Mouse (Mus musculus) regulatory T cell (primary cell): ENCODE data around the gene Gm49673.
"Not testable (repeated sequence)": the region's sequence is repeated elsewhere in the genome, so short reads cannot be mapped to it uniquely, and the experiment has no call there.

Experiments used
- in situ Hi-C: fragments of 300-600 bp; cut with MboI, MseI; formaldehyde crosslinking; loops from one replicate; pipeline ENCODE4 v1.15.1; 2025; ENCODE audit warnings: high pct_unique_total_duplicates

Gm49673 gene

DNA sequence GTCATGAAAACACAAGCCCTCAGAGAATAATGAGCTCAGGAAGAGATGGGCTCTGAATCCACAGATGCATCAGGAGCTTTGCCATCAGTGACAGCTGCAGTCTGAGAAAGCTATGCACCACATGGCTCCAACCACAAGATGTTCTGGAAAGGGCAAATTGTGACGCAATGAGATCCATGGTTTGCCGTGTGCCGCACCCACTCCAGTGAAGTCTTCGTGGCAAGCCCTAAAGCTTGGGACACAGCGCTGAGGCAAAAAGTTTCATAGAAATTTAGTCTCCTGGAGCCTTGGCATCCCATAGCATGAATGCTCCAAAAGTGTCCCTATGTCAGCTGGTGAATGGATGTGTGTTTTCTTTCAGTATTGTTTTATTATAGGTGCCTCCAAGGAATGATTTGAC is 9.5 kb downstream of the Gm49673 start:
- in situ Hi-C loops, result not testable (repeated sequence)

DNA sequence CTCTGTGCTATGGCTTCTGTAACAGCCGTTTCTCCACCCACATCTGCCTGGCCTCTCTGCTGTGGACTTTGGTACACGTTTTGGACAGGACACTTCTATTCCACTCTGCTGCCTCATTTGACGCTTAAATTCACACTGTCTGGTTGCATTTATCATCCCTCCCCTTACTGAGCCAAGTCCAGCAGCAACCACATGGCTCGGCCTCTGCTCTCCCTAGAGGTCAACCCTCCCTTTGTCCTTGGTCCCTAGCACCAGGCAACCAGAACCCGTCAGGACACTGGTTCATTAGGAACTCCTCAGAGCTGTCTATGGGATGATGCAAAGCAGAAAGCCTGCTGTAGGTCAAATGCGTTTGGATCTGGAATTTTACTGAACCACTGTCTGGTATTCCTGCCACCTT is 16.7 kb downstream of the Gm49673 start:
- in situ Hi-C loops, result loop anchor here (5.0 kb wide), 1 partner anchor 1134 kb away; no protein-coding TSS in a partner anchor

DNA sequence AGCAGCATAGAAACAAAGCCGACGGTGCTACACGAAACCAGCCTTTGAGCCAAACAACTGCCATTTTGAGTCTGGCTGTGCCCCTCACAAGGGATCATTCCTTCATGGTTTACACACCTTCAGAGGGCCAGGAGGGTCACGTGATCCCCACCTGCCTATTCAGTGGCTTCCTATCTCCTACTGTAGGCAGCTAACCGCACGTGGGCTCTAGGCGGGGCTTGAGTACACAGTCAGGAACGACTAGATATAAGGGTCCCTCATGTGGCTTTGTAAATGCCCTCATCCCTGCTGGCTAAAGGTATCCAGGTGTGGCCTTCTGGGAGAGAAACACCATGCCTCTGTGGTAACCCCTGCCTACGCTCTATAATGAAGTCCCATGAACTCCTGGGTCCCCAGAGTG is 18.0 kb downstream of the Gm49673 start:
- in situ Hi-C loops, result not testable (repeated sequence)

DNA sequence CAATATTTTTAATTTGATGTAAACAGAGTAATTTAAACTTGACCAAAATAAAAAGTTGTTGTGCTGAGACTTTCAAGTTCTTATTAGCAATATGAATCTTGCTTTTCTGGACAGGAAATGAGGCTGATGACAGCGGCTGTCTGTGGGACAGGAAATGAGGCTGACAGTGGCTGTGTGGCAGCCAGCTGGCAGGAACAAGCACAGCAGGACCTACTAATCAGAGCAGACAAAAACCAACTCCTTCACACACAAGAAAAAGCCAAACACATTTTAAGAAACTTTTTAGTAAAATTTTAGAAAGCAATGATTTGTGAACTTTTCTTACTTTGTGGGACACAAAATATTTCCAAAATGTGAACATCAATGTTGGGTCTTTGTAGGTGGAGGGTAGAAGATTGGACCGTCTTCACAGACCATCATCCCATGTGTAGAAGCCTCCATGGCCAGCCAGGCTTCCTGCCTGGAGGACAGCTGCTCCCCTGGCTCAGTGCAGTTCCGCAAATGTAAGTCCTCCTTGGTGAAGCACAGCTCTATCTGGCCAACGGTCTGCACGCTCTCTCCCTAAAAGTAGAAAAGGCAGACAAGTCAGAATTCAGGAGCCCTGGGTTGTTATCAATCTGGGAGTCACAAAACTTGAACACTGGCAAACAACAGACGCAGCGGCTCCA is 19.1 kb downstream of the Gm49673 start:
- in situ Hi-C loops, result not testable (repeated sequence)

DNA sequence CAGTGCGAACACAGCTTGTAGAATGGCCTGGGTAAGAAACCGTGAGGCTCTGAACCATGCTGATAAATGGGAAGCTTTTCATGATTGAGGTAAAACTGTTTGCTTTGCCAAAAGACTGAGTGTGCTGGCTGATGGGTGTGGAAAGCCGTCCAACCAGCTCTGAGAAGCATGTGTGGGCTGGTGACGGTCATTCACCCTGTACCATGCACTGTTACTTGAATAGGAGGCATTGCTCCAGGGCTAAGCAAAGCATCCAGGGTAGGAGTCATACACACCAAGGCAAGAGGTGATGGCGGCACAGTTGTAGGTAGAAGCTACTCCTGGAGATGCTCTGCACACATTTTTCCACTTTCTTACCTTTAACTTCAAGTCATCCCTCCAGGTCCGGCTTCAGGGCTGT is 23.0 kb downstream of the Gm49673 start:
- in situ Hi-C loops, result not testable (repeated sequence)

DNA sequence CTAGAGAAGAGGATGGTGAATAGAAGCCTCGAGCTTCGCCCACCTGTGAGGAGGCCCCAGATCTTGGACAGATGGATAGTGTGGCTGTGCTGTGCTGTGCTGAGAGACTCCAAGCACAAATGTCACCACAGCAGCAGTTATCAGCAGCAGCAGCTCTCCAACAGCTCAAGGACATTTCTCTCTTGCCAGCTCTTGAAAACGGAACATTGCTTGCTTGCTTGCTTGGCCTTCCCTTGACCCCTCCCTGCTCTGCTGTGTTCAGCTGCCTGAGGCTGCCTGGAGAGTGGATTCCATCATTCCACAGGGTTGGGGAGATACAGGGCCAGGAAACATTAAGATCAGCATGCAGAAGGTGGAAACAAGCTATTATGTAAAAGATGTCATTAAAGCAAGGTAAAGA is 24.6 kb downstream of the Gm49673 start:
- in situ Hi-C loops, result not testable (repeated sequence)

DNA sequence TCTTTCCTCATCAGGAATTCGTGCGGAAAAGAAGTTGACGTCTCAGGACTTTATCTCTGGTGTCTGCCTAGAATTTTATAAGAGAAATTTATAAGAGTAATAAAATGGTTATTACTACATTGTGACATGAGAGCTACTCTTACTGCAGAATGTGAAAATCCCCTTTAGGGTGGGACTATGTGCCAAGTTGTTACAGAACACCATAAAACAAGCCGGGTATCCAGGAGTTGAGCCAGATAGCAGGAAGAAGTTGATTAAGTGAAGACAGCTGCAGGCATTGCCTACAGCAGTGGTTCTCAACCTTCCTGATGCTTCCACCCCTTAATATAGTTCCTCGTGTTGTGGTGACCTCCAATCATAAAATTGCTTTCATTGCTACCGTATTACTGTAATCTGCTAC is 30.7 kb downstream of the Gm49673 start:
- in situ Hi-C loops, result not testable (repeated sequence)

DNA sequence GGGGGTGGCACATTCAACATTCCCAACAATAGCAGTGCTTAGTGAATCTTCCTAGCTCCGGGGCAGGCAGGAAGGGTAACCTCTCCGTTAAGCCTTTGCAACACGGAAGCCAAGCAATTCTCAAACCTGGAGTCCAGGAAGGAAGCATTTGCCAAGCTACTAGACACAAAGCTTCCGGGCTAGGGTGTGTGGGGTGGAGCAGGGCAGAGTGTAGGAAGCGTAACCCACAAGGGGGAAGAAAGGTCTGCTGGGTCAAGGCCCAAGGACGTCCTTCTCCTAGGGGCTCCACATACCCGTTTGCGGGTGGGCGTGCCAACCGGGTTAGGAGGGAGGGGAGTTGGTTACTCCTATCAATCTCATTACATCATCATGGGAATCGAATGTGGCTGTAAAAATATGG is 31.2 kb downstream of the Gm49673 start:
- in situ Hi-C loops, result not testable (repeated sequence)

DNA sequence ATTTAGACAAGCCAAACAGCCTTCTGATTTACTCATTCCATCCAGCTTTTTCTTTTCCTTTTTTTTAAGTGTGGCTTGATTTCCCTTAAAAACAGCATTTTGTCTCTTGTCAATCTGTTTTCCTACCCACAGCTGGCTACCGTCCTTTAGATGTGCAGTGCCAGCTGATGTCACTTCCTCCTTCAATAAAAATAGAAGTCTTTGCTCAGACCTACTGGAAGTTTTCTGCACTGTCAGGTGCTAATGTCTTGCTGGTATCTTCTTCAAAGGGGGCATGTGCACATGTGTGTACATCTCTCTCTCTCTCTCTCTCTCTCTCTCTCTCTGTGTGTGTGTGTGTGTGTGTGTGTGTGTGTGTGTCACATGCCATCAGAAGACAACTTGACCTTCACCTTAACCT is 35.4 kb downstream of the Gm49673 start:
- in situ Hi-C loops, result not testable (repeated sequence)

DNA sequence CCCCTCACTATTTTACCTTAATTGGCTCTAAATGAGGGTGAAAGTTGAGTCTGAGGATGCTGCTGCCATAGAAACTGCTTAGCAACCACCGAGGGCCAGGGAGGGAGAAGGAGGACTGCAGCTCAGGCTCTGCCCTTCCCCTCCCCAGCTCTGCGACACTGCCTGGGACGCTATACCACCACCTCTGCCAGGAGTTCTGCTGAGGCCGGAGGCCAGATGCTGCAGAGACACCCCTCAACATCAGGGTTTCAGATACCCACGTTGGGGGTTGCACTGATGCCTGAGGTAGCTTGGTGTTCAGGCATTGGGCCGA is 46.3 kb downstream of the Gm49673 start:
- in situ Hi-C loops, result not testable (repeated sequence)

DNA sequence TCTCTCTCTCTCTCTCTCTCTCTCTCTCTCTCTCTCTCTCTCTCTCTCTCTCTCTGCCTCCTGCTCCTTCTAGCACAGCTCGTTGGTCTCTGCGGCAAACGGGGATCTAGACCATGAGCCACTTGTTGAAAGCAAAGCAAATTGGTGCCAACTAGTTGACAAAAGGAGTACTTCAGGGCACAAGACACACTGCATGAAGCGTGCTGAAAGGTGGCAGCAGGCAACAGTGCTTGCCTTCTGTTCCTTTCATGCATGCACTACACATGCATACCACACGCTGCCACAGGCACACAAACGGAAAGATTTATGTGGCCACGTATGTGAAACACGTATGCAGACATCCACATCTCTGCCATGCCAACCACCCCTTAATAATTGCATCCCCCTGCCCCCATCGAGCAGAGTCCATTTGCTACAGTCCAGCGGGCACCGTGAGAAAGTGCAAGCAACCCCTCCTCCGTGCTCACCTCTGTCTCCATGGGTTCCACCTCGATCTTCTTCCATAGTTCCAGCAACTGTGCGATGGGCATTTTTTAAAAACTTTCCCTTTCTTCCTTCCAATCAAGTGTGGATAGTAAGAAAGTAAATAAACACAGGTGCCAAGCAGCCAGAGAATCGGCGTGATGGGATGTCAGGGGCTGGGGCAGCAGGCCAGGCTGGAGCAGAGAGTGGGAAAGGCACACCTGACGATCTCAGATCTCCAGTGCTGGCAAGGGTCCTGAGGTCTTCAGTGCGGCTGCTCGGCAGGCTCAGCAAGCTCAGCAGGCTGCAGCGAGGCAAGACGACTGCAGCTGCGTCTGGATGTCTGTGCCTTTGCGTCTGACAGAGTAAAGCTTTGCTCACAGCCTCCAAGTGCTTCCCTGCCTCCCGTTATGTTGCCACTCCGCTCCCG is 46.9 kb downstream of the Gm49673 start:
- in situ Hi-C loops, result not testable (repeated sequence)

DNA sequence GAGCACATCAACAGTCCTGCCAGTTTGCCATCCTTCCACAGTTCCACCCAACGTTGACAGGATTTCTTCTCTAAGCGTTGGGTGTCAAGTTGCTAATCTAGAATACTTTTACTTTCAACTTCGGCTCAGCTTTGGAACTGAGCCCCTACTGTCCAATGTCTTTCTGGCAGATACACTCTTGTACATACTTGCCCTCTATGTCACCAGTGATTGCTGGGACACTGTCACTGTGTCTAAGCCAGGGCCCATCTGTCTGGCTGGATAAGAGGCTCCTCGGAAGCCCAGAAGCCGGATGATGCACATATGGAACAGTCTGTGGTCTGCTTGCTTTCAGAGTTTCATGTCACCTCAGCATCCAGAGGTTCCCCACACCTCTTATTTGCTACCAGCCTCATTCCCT is 51.4 kb downstream of the Gm49673 start:
- in situ Hi-C loops, result loop anchor here (10.0 kb wide), 1 partner anchor 1061 kb away; no protein-coding TSS in a partner anchor

DNA sequence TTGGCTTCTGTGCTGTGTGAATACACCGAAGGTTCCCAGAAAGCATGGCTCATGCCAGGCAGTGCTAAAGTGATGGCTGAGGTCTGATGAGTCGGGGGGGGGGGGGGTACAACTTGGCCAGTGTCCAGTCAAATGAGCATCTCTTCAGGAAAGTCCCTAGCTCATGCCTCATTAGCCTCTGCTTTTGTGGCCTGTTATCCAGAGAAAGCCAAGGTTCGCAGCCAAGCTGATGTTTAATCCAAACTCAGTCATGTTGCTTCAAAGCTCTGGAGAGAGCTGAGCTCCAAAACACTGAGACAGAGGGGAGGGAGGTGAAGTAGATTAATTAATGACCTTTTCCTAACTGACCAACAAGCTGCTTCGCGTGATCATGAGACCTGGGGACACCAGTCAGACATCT is 51.9 kb downstream of the Gm49673 start:
- in situ Hi-C loops, result loop anchor here (10.0 kb wide), 1 partner anchor 1061 kb away; no protein-coding TSS in a partner anchor

DNA sequence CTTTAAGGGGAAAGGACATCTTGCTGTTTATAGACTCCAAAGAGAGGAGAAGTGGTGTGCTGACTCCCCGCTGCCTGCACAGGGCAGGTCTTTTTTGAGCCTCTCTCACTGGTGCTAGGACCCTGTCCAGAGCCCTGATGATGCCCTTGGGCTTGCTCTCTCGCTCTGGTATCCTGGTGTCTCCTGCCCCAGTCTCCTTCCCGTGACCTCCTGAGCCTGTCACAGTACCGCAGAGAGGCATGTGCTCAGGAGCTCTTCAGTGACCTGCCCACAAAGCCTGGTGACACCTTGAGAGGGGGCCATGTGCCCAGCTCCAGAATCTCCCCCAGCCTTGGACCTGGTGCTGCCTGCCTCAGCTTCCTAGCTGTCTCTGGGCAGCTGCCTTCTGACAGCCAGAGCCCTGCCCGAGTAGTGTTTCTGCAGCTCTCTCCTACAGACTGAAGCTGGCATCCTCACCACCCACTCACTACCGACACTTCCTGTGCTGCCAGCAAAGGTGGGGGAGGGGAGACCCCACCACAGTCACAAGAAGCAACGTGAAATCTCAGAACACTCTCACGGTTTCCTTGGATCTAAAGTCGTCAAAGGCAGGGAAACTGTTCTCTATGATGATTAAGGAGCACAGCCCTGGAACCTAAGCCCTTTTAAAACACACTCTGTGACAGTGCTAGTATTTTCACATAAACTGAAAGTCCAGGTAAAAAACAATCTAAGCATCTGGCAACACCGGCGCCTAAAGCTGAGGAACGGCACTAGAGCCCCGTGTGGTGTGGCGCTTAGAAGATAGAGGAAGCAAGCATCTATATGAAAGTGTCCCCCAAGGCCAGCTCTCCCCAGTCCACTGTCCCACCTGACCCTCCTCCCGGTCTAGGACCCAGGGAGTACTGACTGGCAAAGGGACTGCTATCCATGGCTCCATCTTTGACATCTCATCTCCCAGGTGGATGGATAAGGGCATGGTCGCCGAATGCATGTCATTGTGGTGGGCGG is 54.8 kb downstream of the Gm49673 start:
- in situ Hi-C loops, result loop anchor here (10.0 kb wide), 1 partner anchor 1058 kb away; no protein-coding TSS in a partner anchor

DNA sequence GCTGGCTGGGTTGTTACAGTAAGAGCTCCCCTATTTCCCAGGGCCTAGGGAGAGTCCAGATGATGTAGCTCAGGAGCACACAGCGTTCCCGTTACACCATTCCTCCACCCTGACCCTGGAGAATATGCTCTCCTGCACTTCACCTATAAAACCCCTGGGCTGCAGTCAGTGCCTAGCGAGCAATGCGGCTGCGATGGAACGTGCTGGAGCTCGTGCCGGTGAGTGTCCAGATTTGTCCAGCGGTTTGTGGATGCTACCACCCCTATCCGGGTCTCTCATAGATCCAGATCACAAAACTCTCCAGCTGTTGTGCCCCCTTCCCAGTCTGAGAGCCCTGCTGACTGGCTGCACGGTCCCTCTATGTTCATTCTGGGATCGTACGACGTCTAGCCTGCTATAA is 56.3 kb downstream of the Gm49673 start:
- in situ Hi-C loops, result loop anchor here (10.0 kb wide), 1 partner anchor 1057 kb away; no protein-coding TSS in a partner anchor

DNA sequence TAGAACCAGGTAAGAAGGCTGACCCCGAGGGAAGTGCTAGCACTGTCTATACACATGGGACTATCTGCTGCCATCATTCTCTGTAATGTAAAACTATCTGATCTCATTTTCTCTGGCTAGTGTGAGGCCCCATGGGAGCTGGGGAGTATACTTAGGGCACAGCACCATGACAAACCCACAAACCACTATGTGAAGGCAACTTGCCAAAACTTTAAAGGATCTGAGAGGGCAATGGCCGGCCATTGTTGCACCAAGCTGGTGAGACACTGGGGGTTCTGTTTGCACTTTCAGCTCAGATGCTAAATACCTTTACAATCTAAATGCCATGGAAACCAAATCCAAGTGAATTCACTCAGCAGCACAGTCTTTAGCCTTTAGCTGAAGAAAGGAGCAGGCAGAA is 77.7 kb downstream of the Gm49673 start:
- in situ Hi-C loops, result loop anchor here (5.0 kb wide), 1 partner anchor 1018 kb away; no protein-coding TSS in a partner anchor

DNA sequence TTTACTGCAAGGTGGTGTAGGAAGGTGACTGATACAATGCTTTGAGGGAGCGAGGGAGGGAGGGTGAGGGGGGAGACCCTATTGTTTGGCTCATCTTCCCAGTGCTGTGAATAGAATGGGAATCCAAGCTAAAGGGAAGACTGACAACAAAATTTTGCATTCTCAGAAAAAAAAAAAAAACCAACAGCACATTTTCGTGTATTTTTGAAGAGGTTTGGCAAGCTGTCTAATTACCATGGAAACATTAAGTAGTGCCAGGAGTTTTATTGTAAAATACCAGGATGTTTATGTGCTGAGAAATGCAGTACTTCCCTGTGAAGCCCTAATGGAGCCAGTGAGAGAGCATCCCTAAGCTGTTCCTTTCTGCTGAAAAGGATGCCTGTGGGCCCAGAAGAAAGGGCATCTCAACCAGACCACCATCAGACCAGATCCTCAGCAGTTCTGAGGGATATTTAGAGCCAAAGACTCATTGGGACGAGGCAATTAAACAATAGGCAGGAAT is 90.9 kb downstream of the Gm49673 start:
- in situ Hi-C loops, result loop anchor here (10.0 kb wide), 3 partner anchors 72 to 982 kb away; no protein-coding TSS in a partner anchor

DNA sequence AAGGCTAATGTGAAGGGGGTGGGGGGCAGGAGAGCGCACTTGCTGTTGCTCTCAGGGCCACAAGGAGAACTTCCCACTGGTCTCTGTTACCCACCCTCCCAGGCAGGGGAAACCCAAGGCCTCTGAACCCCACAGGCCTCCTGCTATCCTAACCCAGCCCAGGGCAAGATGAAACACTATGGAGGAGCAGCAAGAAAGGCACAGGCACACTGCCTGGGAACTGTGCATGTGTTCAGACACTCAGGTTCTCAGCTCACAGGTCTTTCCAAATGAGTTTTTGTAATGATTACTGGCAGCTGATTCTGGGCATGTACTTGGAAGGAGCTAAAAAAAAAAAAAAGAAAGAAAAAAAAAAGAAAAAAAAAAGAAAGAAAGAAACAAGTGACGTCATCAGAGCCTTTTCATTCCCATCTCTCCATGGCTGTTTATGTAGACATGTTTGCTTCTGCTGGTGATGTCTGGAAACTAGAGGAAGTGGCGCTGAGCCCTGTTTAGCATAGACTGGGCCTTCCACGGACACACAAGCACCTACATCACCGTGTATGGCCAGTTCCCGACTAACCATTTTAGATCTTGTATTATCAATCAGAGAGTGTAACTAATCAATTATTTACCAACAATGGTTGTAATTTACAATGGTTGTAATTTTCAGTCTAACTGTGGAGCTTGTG is 91.5 kb downstream of the Gm49673 start:
- in situ Hi-C loops, result loop anchor here (10.0 kb wide), 3 partner anchors 71 to 981 kb away; no protein-coding TSS in a partner anchor

DNA sequence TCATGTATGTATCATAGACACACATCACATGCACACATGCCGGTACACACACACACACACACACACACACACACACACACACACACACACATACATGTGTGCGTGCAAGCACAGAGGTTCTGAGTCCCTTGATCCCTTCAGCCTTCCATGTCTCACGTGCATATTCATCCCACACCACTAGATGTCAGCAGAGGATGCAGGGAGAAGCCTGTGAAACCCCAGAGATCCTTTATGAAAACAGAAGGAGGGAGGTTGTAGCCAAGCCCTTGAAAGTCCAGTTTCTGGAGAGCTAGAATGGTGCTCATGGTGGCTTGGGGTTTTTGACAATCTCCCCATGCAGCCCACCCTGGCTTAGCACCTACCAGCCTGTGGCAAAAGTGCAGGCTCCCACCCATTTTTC is 96.3 kb downstream of the Gm49673 start:
- in situ Hi-C loops, result loop anchor here (10.0 kb wide), 3 partner anchors 66 to 976 kb away; no protein-coding TSS in a partner anchor

DNA sequence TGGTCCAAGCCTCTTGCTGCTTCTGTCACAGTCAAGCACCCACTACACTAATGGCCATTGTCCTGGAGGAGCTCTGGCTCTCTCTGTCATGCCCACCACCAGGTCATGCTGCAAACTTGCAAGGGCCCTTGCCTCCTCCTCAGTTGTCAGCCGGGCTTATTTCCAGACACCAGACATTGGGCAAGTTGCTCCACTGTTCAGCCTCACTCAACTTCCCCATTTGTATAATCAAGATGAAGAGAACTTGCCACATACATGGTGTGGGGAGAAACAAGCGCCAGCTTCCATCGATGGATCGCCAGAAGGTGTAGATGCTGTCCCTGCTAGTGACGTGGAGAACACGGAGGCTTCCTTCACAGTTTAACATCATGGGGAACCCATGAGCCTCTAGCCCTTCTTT is 97.4 kb downstream of the Gm49673 start:
- in situ Hi-C loops, result loop anchor here (10.0 kb wide), 3 partner anchors 65 to 975 kb away; no protein-coding TSS in a partner anchor
